Mouse (Mus musculus): ENCODE data around the gene Cdh13.

Cdh13 gene

DNA sequence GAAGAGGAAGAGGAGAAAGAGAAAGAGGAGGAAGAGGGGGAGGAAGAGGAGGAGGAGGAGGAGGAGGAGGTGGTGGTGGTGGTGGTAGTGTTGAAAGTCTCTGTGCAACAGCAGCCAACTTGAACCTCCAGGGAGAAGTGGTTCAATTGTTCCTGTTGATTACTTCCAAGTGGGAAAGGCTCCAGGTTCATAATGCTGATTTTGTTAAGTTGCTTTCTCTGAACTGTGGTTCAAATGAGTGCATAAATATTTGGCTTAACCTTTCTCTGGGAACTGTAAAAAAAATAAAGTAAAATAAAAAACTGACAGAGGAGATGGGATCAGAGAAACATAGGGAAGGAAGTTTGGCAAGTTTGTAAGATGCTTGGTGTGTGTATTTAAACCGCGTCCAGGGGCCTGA is 555.3 kb downstream of the Cdh13 start:
- DNase-seq: no peak

DNA sequence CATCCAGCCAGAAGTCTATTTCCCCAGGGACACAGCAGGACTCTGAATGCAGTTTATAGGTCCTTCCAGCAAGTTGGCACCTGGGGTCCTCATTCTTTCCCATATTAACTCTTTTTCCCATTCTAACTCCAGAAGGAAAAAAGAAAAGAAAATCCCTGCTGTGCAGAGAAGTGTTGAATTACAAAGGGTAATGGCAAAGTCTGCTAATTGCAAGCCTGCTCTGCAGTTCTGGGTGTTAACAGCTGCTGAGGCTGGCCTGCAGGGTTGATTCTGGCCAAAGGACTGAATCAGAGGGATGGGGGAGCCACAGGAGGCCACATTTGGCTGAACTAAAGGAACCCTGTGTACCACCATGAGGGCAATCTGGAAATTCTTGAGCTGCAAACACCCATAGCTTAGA is 562.2 kb downstream of the Cdh13 start:
- no peak for DNase-seq

DNA sequence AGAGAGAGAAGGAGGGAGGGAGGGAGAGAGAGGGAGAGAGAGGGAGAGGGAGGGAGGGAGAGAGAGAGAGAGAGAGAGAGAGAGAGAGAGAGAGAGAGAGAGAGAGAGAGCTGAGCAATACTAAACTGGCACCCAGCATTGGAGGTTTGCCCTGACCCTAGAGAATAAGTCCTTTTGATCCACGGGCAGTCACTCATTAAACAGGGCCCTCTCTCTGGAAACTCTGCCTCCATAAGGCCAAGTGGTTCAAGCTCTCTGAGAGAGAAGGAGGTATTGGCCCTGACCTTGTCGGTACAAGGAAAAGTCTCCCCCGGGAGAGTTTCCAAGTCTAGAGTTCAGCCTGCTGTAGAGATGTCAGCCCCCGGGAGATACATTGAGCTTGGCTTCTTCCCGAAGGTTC is 564.5 kb downstream of the Cdh13 start:
- DNase-seq: no peak

DNA sequence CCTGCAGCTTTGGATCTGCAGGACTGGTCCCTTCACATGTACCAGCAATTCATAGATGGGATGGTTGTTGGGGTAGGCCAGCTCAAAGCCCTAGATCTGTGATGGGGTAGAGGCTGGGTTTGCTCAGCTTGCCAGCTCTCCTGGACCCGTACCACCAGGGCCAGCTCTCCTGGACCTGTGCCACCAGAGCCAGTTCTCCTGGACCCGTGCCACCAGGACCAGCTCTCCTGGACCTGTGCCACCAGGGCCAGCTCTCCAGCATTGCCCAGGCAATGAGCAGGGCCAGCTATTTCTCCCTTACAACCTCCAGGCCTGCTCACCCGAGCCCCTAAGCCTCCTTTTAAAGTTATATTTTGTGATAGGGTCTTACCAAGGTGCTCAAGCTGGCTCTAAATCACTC is 566.0 kb downstream of the Cdh13 start:
- DNase-seq: peak; percentile 14

GRCm38 (mm10) chr8:118850381-118850780 is 566.8 kb downstream of the Cdh13 start:
- DNase-seq: peak; percentile 67

DNA sequence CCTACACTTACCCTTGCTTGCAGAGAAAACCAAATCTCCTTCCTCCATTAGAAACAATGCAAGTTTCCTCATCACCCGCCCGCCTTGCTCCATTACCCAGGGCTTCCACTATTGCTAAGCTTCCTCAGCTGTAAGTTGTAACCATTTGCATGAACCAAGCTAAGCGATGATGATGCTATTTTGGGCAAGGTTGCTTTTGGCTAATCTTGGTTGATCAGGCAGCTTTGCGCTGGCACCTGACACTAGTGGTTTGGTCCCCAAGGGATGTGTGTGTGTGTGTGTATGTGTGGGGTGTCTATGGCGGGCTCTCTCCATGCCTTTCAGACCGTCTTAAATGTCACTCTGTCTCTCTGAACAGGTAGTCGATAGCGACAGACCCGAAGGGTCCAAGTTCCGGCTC is 567.8 kb downstream of the Cdh13 start:
- DNase-seq: no peak

- DNase-seq: no peak
Measured at GRCm38 (mm10) chr8:118852861-118853260, 569.3 kb downstream of the Cdh13 start.

DNA sequence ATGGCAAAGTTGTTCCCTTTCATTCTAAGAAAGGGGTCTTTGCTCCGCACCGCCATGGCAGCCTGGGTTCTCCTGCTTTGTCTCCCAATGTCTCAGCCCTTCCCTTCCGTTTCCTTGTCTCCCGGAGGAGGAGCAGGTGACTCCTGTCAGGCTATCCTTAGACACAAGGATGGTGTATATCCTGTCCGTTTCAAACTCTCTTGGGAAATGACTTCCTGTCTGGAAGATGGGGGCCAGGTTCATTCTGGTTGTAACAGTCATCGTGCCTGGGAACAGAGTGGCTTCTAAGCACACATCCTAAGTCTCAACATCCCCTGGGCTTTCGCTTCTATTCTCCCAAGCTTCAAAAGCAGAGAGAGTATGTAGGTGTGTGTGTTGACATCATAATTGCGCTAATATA is 571.1 kb downstream of the Cdh13 start:
- DNase-seq: no peak

GRCm38 (mm10) chr8:118866332-118866731 is 582.8 kb downstream of the Cdh13 start:
- DNase-seq: no peak

GRCm38 (mm10) chr8:118870711-118871110 is 587.2 kb downstream of the Cdh13 start:
- no peak for DNase-seq

- DNase-seq: peak; percentile 54
Measured at GRCm38 (mm10) chr8:118879939-118880825, 596.6 kb downstream of the Cdh13 start.

- no peak for DNase-seq
Measured at GRCm38 (mm10) chr8:118884296-118884695, 600.8 kb downstream of the Cdh13 start.

GRCm38 (mm10) chr8:118884988-118885387 is 601.5 kb downstream of the Cdh13 start:
- no peak for DNase-seq

GRCm38 (mm10) chr8:118902402-118902801 is 618.9 kb downstream of the Cdh13 start:
- no peak for DNase-seq

DNA sequence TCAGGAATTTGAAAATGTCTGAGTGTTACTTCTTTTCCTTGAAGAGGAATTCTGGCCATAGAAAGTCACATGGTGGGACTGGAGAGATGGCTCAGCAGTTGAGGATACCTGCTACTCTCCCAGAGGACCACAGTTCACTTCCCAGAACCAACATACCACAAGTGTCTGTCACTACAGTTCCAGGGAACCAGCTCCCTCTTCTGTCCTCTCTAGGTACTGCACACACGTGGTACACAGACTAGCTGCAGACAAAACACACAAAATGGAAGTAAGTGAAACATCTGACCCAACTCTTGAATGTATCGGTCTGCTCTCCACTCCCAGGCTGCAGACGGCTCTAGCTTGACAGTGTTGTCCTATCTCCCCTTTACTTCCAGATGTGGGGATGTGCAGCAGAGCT is 633.0 kb downstream of the Cdh13 start:
- no peak for DNase-seq

- no peak for DNase-seq
Measured at GRCm38 (mm10) chr8:118937412-118937811, 653.9 kb downstream of the Cdh13 start.

DNA sequence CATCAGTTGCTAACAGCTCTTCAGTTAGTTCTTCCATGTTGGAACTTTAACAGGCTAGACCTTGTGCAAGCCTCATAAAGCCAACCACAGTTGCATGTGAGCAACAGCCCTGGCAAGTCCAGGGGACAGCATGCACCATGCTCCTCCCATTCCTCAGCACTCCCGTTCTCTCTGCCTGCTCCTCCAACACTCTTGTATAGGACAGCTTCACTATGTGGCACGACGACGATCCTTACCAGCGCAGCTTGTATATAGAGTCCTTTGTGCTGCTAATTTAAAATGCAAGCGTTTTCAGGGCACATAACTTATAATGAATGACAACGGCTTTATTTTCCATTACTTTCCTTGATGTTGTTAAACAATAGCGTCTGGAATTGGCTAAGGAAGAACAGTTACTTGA is 654.5 kb downstream of the Cdh13 start:
- DNase-seq: no peak

DNA sequence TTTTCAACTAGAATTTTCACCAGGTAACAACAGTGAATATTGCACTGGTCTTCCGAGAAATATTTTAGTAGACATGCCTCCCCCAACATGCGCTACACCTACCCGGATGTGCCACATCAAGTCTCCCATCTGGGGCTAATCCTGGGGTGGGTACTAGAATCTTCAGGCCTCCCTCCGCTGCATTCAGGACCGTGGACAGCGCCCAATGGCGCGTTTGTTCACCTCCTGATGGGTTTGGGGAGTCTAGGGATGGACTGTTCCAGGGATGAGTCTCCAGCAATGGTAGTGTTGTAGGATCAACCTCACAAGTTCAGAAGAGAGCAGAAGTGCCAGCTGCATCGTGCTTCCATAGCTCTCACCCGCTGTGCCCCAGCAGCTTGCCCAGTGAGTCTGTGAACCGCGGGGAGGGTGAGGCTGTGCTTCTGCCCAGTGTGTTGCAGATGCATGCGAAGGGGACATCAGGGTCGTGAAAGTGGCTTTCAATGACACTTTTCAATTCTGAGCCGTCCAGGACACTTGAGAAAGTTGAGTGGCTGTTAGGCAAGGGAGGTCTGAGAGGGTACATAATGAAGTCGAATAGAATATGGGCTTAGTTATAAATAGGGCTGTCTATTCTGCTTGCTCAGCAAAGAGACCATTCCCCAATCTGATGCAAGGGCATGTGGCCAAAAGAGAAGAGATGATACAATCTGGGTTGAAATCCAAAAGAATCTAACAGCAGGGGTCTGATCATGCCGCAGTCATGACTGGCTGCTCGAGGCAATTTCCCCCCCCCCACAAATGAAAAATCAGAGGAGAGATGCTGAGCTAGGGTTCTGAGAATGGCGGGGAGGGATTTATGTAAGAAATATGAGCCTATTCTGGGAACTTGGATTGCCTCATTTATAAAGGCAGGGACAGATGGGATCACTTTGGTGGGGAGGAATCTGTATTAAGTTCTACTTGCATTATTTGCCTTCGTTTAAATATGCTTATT is 668.5 kb downstream of the Cdh13 start:
- no peak for DNase-seq

- DNase-seq: no peak
Measured at GRCm38 (mm10) chr8:118956109-118956508, 672.6 kb downstream of the Cdh13 start.

DNA sequence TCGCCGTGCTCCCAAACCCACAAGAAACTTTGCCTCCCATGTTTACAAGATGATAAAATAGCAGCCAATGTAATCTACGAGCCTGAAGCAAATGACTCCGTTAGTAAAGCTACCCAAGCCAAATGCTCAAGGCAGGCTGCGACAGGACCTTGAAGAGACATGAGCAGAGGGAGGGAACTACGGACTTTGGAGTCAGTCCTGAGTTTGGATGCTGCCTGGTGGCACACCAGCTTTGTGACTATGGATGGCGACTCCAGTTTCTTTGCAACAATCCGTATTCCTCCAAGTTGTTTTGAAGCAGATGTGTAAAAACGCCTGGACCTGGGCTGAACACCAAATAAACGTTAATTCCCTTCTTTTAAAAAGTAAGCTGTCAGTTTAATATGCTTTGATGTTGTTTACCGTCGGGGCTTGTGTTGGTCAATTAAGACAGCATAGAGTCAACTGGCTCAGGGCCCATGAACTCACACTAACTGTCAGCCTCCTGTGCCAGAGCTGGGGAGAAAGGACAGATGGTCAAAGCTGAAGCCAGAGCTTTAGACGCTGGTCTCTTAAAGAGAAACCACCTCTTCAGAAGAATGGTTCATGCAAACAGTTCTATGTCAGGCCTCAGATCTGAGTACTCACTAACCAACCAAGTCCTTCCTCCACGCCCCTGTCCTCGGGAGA is 678.5 kb downstream of the Cdh13 start:
- DNase-seq: no peak

DNA sequence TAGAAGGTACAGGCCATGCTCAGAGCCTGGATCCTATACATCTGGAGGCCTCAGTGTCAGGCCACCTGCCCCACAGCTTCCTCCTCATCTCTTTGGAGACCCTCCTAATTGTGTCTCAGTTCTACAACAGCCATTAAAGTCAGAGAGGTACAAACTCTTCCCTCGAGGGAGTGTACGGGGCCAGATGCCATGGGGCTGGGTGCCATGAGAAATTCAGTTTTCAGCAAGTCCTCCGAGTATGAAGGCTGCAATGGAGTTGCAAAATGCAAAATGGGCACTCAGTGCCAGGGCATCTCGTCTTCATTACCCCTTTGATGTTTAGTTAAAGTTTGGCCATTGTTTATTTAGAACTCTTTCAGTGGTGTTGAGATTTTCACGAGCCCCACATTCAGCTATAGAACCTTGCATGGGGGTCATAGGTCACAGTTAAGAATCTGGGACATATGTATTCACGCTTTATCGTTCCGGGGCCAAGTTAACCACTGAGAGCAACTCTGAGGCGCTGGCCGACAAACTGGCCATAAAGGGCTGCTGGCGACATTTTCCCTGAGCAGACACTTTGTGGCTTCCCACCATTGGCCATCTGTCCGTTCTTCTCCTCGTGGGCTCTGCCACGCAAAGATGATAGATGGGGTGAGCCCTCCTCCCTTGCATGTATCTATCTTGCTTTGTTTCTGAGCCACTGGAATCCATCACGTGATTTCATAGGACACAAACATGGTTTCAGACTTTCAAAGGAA is 681.7 kb downstream of the Cdh13 start:
- DNase-seq: no peak

GRCm38 (mm10) chr8:118968896-118969295 is 685.4 kb downstream of the Cdh13 start:
- DNase-seq: no peak
